Mouse (Mus musculus) T-helper 2 cell (primary cell): ENCODE measurements at regions not wholly inside any gene's neighbourhood (a gene's known extent, or its start where the extent isn't known, plus 50 kb on each side); places are given as distances from the start of the nearest gene placed in this dataset.
"Not testable (repeated sequence)": the region's sequence is repeated elsewhere in the genome, so short reads cannot be mapped to it uniquely, and the experiment has no call there.

Experiments used
- in situ Hi-C: fragments of 300-600 bp; cut with MboI, MseI; formaldehyde crosslinking; loops from one replicate; pipeline ENCODE4 v1.15.1; 2025; ENCODE audit warnings: high pct_unique_total_duplicates

DNA sequence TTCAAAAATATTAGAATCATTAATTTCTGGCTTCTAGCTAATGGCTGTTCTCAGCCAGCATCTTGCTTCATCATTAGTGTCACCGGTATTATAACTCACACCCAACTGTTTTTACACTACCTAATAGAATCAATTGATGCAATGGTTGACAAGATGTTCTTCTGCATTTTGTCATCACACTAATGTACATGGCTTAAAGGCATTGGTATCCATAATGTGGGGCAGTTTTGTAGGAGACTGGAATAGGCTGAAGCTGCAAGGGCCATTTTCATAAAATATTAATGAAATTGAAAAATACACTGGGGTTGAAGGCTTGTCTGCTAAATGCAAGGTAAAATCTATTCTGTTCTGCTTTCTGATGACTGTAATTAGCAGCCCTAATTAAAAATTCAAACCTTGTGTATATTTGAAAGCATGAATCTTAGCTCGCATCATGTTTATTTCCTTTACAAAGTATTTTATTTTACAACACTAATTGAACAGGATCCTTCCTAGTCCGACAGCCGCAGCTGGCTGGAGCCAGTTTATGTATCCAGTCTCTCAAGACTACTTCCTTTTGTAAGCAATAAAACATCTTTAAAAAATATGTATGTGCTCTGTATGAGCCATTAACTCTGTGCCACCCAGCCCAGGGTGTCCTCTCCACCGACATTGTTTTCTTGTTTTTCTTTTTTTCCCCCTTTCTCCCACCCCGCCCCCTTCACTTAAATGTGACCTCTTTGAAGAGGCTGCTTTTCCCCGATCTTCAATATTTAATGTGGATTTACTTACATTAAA, 259.6 kb downstream of the Pou4f1 start:
- in situ Hi-C loops, result no loop called here

DNA sequence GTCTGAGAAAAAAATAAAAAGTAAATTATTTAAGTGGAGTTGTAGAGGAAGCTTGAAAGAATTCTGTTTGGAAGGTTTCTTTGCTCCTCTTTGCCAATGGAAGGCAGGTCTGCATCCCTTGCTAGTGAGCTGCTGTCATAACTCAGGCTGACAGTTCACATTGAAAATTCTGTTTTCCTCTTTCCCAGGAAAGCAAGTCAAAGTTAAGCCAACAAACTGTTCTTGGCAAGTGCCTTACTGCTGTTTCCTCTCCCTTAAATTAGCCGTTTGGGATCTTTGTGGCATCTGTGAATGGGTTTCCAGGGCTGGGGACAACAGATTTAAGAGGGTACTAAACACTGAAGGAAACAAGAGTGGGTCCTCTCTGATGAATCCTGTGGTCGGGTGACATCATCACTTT, 261.2 kb downstream of the Pou4f1 start:
- in situ Hi-C loops, result no loop called here

DNA sequence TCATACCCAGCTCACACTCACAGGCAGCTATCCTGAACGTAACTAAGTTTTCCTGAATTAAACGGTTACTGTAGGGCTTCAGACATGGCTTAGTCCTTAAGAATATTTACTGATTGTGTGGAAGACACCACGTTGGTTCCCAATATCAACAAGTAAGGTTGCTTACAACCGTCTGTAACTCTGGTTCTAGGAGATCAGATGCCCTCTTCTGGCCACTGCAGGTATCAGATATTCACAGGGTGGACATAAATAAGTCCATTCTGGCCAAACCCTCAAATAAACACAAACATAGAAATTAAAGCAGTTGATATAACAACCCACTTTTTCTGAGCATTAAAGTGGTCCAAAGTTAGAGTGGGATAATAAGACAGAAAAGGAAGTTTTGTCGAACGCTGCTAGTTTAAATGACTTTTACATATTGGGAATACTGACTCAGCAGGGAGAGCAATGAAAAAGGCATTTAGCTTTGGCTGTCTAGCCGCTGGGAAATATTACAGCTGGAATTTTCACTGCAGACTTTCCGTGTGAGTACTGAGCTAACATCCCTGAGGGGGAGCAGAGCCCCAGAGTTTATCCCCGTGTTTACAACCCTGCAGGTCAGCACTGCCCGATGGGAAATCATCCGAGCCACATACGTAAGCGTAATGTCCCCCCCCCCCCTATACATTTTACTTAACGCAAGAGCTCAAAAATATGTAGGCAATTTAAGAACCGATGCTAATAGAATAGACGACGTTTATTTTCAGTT, 264.4 kb downstream of the Pou4f1 start:
- in situ Hi-C loops, result no loop called here

DNA sequence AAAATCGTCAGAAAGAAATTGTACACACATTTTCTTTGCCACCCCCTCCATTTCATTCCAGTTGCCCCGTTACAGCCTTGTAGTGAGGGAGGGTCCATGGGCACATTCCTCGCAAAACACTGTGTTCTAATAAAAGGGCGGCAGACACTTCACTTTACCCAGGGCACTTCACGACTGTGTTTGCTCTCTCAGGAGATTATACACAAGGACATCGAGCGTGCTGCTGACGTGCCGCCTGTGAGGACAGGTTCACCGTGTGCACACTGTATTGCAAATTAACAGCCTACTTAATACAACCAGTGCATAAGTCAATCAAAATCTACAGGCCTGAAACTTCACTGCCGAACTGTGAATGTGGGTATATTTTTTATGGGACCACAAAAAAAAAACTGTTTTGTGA, 274.6 kb downstream of the Pou4f1 start:
- in situ Hi-C loops, result no loop called here

DNA sequence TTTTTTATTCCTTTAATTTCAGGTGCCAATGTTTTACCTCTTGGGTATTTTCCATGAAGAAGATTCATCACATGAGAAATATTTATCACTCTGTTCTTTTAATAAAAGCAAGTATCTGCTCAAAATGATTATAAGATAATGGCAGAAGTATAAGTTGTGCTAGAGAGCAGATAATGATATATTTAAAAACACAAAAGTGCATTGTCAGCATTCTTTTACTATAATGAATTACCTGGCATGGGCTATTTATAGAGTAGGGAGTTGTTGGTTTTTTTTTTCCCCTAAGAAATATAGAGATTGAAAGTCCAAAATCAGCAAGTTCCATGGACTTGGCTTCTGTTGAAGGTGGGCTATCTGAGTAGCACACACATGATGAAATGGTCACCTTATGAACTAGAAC, 292.7 kb downstream of the Pou4f1 start:
- in situ Hi-C loops, result no loop called here

DNA sequence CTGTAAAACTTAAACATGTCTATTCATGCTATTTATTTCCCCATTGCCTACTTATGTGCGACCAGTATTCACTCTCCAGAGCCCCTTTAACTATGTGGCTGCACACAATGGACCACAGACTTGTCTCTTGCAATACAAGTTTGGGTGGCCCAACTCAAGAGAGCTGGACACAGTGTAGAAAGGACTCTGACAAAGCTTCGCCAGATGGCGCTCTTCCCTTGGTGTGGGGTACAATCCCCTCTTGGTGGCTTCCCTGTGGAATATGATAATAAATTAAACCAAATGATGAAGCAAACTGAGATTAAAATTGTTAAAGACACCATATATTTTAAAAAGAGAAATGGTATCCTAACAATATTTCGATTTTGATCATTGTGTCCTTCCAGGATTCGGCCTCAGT, 302.6 kb upstream of the Ednrb start:
- in situ Hi-C loops, result no loop called here

DNA sequence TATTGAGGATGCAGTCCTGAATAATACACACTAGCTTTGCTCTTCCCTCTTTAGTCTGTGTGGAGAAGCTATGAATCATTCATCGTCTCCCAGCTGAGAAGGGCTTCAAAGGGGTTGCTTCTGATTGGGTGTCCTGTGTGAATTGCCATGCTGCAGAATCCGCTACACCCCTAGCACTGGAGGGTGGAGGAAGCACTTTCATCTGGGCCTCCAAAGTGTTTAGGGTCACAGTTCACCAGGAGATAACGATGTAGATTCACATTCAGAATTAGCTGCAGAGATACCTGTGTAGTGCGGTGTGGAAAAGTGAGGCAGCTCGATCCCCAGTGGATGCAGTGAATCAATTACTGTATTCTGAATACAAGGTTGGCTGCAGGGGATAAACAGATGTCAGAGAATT, 301.2 kb upstream of the Ednrb start:
- in situ Hi-C loops, result no loop called here

DNA sequence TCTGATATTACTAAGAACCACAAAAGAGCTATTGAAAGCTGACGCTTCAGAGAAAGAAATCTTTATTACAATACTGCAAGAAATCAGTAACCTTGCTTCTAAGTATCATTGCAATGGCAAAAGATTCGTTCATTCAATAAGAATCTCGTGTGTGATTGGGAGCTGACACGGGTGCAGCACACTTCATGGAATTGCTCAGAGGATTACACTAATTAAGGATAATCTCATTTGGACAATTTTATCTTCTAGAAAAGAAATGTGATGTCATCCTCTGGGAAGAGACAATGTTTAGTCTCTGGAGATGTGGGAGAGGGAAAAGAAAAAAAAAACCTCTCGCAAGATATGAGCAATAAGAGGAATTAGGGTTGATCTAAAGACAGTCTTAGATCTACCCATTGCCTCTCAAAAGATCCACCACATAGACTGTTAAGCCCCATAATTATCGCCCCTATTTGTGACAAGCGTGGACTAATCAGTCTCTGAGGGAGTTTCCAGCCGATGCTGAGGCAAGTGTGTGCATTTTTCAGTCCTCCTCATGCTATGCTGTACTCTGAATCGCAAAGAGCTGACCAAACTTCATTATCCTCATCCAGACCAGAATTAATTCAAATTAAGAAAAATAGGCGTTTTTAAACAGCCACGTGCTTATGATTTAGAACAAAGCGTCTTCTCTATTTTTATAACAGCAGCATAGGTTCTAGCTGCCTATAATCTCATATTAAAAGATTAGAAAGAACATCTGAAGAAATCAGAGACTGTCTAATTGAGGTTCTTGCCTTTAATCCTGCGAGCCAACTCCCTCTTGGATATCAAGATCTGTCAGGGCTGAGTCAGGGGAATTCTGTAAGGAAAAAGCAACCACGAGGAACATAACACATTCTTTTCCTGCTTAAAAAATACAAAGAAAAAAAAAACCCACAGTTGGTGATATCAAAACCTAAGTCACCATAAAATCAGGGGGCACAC, 271.1 kb upstream of the Ednrb start:
- in situ Hi-C loops, result no loop called here

DNA sequence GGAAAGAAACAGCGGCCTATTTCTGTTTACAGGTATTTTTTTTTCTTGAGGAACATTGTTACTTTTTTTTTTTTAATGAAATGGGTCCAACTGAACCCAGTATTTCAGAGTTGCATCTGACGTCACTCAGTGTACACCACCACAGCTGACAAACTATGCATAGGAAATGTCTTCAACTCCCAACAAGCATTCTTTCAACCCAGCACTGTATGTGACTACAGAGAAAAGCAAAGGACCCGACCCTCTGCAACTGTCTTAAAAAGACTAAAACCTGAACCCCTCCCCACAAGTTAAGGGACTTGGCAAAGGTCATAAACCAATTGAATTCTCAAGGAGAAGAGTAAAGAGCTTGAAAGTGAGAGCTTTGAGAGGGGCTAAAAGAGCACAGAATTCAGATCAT, 270.0 kb upstream of the Ednrb start:
- in situ Hi-C loops, result no loop called here

DNA sequence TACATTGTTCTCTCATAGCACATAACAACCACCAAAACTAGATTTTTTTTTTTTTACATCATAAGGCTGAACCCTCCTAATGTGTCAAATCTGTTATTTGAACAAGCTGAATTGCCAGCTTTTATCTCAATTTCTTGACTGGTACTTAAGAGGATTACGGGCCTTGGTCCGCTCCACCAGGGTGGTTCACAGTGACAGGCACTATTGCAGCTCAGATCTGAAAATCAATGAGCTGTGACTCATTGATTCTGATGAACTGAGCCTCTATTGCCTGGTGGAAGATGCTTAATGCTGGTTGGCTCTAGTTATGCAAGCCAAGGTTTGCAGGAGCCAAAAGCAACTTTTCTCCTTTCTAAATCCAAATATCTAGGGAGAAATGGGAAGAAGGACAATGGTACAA, 269.2 kb upstream of the Ednrb start:
- in situ Hi-C loops, result no loop called here

DNA sequence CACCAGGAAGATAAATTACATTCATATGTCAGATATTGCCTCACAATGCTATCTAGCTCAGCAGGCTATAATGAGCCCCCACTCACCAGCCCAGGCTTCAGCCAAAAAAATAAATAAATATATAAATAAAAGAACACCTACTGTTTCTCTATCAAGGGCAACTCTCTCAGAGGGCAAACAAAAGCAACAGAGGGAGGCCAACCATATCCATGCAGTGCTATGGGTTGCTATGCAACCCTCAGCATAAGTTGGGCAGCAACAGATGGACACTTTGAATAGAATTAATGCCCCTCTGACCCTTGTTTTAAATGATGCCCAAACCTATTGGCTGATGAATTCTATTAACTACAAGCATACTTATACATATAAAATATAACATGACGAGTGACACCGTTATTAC, 242.2 kb upstream of the Ednrb start:
- in situ Hi-C loops, result no loop called here

DNA sequence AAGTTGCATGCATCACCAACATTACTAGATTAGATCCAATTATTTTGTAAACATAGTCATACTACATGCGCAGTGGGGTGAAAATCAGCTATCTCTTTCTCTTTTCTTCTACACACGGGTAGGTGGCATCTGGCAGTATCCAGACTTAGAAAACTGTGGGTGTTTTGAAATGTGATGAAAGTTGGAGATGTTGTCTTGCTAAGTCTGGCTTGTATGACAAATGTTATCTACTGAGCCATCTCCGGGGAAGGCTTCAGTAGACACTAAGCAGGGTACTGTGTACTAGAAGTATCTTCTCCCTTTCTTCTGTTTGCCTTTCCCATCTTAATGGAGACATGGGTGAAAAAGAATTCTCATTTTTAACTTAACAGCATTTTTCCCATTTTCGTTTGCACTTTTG, 220.0 kb upstream of the Ednrb start:
- in situ Hi-C loops, result not testable (repeated sequence)

DNA sequence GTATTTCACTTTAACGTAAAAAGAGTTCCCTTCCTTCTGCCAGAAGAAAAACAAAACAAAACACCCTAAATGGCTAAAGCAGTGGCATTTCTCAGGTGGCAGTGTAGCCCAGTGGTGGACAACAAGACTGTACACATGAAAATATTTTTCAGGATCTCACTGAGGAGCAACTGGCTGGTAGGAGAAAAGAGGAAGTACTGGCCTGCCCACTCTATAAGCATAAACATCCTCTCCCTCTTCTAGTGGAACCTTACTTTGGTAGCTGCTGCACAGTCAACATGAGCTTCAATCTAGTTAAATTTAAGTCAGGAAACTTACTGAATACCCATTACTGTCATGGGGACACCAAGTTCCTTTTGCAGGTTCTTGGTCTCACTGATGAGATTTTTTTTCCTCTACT, 209.5 kb upstream of the Ednrb start:
- in situ Hi-C loops, result no loop called here

DNA sequence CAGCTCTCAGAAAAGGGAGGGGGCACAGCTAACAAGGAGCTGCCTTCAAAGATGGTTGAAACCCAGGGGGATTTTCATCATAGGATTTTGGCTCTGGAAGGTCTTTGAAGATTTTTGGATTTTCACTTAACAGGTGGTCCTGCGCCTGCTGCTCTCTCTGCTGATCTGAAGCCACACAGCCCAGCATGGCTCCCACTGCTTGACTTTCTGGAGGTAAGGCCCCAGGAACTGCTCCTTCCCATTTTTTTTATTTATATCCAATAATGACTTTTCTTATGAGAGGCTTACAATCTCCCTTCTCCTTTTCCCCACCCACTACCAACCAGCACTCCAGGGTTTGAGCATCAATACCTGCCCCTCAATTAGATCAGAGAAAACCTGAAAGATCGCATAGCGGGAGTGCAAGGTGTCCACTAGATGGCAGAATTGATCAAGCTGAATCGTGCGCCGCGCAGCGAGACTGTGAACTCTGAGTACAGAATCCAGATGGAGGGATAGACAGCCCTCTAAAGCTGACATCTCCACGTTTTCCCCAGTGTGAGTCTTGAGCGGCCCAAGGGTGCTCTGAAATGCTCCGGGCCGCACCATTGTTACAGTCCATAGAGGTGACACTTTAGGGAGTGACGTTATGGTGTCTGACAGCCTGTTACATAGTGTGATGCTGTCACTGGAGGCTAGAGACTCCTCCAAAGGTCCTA, 194.6 kb upstream of the Ednrb start:
- in situ Hi-C loops, result loop anchor here (10.0 to 25.0 kb wide), 3 partner anchors 499 to 1596 kb away; no protein-coding TSS in a partner anchor

DNA sequence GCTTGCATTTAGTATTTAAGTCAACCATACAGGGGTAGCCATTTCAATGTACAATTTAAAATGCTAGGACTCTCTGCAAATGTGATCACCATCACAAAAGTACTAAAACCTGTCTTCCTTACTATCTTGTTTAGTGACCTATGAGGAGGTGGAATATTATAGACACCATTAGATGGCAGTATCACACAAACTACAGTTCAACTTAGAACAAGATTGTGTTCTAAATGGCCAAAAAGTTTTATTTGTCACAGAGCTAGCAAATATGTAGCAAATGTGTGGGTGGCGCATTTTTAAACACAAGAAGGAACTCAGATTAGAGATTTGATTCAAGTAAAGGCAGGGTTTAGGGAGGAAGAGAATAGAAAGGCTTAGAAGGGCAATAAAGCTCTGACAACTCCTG, 189.4 kb upstream of the Ednrb start:
- in situ Hi-C loops, result loop anchor here (10.0 to 25.0 kb wide), 3 partner anchors 504 to 1601 kb away; no protein-coding TSS in a partner anchor

DNA sequence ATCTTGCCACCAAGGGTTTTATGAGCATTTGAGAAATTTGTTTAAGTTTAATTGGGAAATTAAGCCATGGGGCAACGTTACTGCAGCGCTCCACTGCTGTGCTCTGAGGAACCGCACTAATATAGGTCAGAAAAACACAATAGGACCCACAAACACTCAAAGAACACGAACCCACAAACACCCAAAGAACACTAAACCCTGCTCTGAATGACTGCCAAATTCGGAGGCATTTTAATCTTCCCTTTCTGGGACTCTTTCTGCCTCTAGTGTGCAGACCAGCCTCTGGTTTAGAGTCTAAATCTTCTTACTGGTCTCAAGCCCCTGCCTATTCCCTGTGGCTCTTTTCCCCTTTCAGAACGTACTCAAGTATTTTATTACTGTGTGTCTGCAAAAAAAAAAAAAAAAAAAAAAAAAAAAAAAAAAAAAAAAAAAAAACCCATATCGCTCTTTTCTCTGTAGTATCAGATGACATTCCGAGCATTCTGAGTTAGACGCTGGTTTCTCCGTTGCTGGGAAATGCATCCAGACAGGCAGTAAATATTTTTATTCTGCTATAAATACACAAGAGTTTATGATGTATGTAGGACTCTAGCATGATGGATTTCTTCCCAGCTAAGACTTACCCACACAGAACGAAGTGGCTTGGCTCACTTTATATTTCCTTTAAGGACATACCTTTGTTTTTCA, 186.7 kb upstream of the Ednrb start:
- in situ Hi-C loops, result loop anchor here (10.0 to 25.0 kb wide), 3 partner anchors 506 to 1604 kb away; no protein-coding TSS in a partner anchor

DNA sequence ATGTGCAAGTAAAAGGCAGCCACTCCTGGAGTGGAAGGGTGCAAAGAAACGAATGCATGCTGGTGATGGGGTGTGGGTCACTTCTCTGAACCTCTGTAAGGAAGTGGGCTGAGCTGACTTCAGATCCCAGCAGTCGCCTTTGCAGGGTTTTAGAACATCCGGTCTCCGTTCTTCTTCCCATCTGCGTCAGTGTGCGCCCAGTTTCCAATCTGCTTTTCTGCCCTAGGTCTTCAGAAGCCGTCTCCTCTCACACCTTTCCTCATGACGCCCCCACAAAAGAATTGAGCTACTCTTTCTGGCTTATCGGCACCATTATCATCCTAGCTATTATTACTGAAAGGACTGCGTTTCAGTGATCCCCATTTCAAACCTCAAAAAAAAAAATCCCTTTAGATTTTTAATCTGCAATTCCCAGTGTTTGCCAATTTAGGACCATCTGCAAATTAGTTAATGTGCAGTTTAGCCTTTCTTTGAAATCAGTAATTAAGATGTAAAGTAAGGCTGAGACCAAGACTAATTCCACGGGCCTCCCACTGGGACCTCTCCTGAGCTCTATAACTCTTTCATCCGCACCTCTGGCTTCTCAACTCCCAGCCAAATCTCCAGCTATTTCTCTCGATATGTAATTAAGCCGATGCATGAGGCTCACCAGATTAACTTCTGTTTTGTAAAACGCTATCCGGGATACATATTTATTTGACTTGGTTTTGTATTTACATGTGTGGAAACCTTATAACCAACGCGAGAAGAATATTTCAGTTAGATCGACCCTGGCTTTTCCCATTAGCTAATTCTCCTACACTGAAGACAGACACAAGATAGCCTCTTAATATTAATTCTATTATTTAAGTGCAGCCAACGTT, 185.7 kb upstream of the Ednrb start:
- in situ Hi-C loops, result loop anchor here (5.0 to 25.0 kb wide), 4 partner anchors 303 to 1605 kb away; no protein-coding TSS in a partner anchor

DNA sequence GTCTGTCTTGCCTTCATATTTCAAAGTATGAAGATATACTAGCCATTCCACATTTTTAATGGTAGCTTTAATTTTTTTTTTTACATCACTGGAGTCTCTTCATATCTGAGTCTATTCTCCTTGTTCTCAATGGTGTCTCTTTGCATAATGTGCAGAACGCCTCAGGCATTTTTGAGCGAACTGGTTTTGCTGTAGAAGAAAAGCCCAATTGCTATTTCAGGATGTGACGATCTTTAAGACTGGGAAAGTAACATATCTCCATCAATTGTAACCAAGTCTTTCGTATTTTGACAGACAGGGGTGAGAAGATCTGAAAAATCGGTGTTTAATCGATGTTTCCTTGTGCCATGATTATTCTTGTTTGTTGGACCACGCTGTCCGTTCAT, 183.7 kb upstream of the Ednrb start:
- in situ Hi-C loops, result loop anchor here (5.0 to 25.0 kb wide), 3 partner anchors 301 to 1059 kb away; no protein-coding TSS in a partner anchor
